Mouse (Mus musculus) thymus, adult 2 months (tissue): ENCODE results near the gene Mov10l1.

Experiments used
- CTCF ChIP-seq: fragments of 200-500 bp; IDR thresholded peaks from 2 replicates; pipeline ENCODE4 v1.5.1; 2012; ENCODE audit warnings: mild to moderate bottlenecking, control low read depth, low read length, moderate library complexity, borderline replicate concordance; ENCODE audit not compliant: control insufficient read depth, poor library complexity, insufficient read depth; ENCODE audit errors: extremely low read depth
- POLR2A ChIP-seq: fragments of 200-500 bp; IDR thresholded peaks from 2 replicates; pipeline ENCODE4 v1.6.1; 2012; ENCODE audit warnings: mild to moderate bottlenecking, low read length, control low read depth, moderate library complexity; ENCODE audit not compliant: control insufficient read depth, poor library complexity, insufficient read depth; ENCODE audit errors: extremely low read depth

DNA sequence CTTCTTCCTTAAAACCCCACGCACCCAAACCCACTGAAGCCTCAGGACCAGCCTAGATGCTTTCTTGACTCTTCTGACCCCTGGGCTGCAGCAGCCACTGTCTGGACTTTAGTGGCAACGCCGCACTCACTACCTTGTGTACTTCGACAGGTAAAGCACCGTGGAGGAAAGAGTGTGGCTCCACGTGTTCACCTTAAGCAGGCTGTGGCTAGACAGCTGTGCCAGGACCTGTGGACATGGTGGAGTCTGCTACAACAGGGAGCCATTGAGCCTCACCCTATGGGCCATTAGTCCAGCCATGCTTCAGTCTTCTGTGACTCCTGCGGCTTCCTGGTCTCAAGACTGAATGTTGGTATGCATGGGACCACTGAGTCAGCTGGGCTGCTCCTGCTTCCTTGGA lies 72.0 kb downstream of the Mov10l1 start:
- TF ChIP-seq POLR2A (no peak), CTCF (no peak)
